Mouse (Mus musculus) erythroid progenitor cell, adult 5-6 weeks (primary cell): ENCODE results near the gene Dync1li1. TPM values are rescaled to one million over a fixed set of nuclear protein-coding genes. Genes with fewer than 3 reads are reported as not detected.

Experiments used
- ATAC-seq: replicated peaks from 2 replicates; pipeline ENCODE4 v1.8.0; 2016; ENCODE audit warnings: moderate number of reproducible peaks, mild to moderate bottlenecking, moderate TSS enrichment, inconsistent platforms; ENCODE audit not compliant: poor library complexity, low FRiP score, severe bottlenecking
- total RNA-seq, 2 experiments: library from RNA; stranded (forward) in 1 of 2; stranded (reverse) in 1 of 2; fragments of 150-400 nt in 1 of 2; fragments of 186-747, 209-891 nt in 1 of 2; gene quantifications; 2 replicates each; pipeline versions ENCODE4 v1.2.3 to v1.2.4; 2015 to 2017; ENCODE audit warnings: low replicate concordance in 2 of 2

Dync1li1 gene
- total RNA-seq, 2 experiments from 2014 or later = 23.9 to 42.3 TPM

GRCm38 (mm10) chr9:114759886-114760285, 71.3 kb downstream of the Dync1li1 start:
- no peak for ATAC-seq

GRCm38 (mm10) chr9:114760353-114760752, 71.8 kb downstream of the Dync1li1 start:
- ATAC-seq = no peak

- ATAC-seq = no peak
Measured at GRCm38 (mm10) chr9:114761848-114762247, 73.3 kb downstream of the Dync1li1 start.

GRCm38 (mm10) chr9:114763341-114763740, 74.8 kb downstream of the Dync1li1 start:
- ATAC-seq = no peak

DNA sequence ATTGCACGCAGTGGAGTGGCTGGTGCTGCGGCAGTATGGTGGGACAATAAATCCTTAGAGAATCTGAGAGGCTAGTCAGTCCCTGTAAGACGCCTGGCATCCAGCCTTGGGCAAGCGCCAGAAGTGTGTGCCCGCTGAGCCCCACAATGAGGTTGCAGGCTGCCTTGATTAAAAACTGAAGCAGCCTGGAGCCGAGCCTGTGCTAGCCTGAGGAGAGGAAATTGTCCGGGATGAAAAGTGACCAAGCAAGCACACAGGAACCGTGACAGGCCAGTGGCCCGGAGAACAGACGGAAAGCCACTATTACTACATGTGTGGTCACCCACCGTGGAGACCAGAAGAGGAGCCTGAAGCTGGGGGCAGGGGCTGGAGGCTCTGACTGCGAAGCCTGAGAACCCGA, 78.4 kb downstream of the Dync1li1 start:
- no peak for ATAC-seq

DNA sequence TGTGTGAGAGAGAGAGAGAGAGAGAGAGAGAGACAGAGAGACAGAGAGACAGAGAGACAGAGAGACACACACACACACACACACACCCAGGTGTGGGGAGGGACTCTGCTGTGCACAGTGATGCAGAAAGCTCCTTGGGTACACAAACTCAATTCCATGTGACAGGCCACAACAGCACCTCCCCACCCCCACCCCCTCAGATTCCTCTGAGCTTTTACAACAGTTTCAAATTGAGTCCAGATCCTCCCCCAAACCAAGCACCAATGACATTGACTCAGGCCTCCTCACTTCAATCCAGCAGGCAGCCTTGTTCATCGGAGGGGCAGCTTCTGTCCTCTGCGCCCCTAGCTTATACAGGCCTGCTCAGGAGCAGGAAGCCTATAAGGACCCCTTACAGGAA, 78.9 kb downstream of the Dync1li1 start:
- ATAC-seq = no peak

DNA sequence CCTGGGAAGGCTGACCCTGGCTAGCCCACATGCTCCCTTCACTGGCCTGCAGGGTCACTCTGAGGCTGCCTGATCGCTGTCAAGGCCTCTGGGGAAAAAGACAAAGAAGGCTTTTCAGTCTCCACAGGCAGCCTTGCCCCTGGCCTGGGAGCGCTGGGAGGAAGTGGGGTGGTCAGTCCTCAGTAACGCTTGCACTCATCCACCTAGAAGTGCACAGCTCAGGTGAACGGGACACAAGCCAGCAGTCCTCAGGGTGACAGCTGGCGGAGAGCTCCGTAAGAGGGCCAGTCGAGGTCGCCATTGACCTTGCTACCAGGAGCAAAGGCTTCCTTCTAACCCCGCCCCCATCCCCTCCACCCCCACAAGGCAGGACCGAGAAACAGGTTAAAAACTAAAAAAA, 79.5 kb downstream of the Dync1li1 start:
- no peak for ATAC-seq

- ATAC-seq = no peak
Measured at GRCm38 (mm10) chr9:114770224-114770623, 81.6 kb downstream of the Dync1li1 start.

DNA sequence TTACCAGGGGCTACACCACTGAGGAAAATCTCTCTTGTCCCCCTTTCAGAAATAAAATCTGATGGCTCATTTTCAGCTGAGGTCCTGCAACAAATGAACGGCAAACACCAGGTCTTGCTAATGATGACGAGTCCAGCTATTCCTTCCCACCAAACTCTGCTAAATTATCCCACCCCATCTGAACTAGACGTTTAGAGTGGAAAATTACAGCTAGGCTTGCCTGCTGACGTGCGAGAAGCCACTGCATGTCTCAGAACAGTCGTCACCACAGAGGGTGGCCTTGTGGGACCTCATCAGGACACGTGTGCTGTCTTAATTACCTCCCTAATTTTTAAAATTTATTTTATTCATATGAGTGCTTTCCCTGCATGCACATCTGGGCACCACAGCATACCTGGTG, 83.0 kb downstream of the Dync1li1 start:
- ATAC-seq = no peak

Other genes starting within 250 kb of the Dync1li1 start
- 2.5 TPM in 1 of 2 replicates, not detected in the other for gene Ccr4, start 183.9 kb upstream of the Dync1li1 start, total RNA-seq (2015; ENCODE audit: low replicate concordance)
- 0.39 TPM in 1 of 2 replicates, not detected in the other for gene Ccr4, start 183.9 kb upstream of the Dync1li1 start, total RNA-seq (2017; ENCODE audit: low replicate concordance)
- not detected in 2 replicates for gene C130032M10Rik, start 173.1 kb upstream of the Dync1li1 start, total RNA-seq (2015; ENCODE audit: low replicate concordance)
- gene C130032M10Rik, start 173.1 kb upstream of the Dync1li1 start, total RNA-seq (2017; ENCODE audit: low replicate concordance) = not detected in 2 replicates
- gene Trim71, start 124.4 kb upstream of the Dync1li1 start, total RNA-seq (2015; ENCODE audit: low replicate concordance) = not detected in 2 replicates
- not detected in 2 replicates for gene Trim71, start 124.4 kb upstream of the Dync1li1 start, total RNA-seq (2017; ENCODE audit: low replicate concordance)
- gene Cnot10, start 48.6 kb upstream of the Dync1li1 start, total RNA-seq (2015; ENCODE audit: low replicate concordance) = 15.5 and 17.6 TPM in 2 replicates
- 14.1 and 18.6 TPM in 2 replicates for gene Cnot10, start 48.6 kb upstream of the Dync1li1 start, total RNA-seq (2017; ENCODE audit: low replicate concordance)
- 8.8 and 9.7 TPM in 2 replicates for gene Cmtm6, start 42.3 kb downstream of the Dync1li1 start, total RNA-seq (2015; ENCODE audit: low replicate concordance)
- gene Cmtm6, start 42.3 kb downstream of the Dync1li1 start, total RNA-seq (2017; ENCODE audit: low replicate concordance) = 10.4 and 20.0 TPM in 2 replicates
- gene Cmtm7, start 93.1 kb downstream of the Dync1li1 start, total RNA-seq (2015; ENCODE audit: low replicate concordance) = 64.1 and 71.7 TPM in 2 replicates
- gene Cmtm7, start 93.1 kb downstream of the Dync1li1 start, total RNA-seq (2017; ENCODE audit: low replicate concordance) = 46.0 and 46.4 TPM in 2 replicates
- 5.4 TPM in 1 of 2 replicates, not detected in the other for gene Cmtm8, start 155.4 kb downstream of the Dync1li1 start, total RNA-seq (2015; ENCODE audit: low replicate concordance)
- not detected in 2 replicates for gene Cmtm8, start 155.4 kb downstream of the Dync1li1 start, total RNA-seq (2017; ENCODE audit: low replicate concordance)
- gene Gpd1l, start 245.2 kb downstream of the Dync1li1 start, total RNA-seq (2015; ENCODE audit: low replicate concordance) = 8.6 and 12.2 TPM in 2 replicates
- gene Gpd1l, start 245.2 kb downstream of the Dync1li1 start, total RNA-seq (2017; ENCODE audit: low replicate concordance) = 3.3 and 7.6 TPM in 2 replicates